Mouse (Mus musculus): ENCODE data around the gene Fbxl7.

GRCm38 (mm10) chr15:26889971-26890370 is 5.4 kb downstream of the Fbxl7 start:
- TF ChIP-seq CTCF (IDR thresholded peaks at IDR 0.05; ENCODE audit: extremely low read depth, insufficient read depth, insufficient read length, insufficient replicate concordance) (no peak), POLR2A (IDR thresholded peaks at IDR 0.05; ENCODE audit: low read depth, low read length) (no peak)

Data from spleen, adult 2 months (tissue).